Mouse (Mus musculus) heart, embryonic 14.5 days (tissue): ENCODE measurements around the gene Lrrc51. TPM values are rescaled to one million over a fixed set of nuclear protein-coding genes. Genes with fewer than 3 reads are reported as not detected.
A peak's percentile ranks its signal among the peaks of the same experiment; 100 is the strongest.

Experiments used
- ATAC-seq: fragments of 200-750 bp; cut with Nextera tagmentation; 2 replicates; pipeline ENCODE4 v1.8.0; 2017; ENCODE audit warnings: low read depth, moderate TSS enrichment; ENCODE audit not compliant: insufficient number of reproducible peaks, insufficient read depth, low FRiP score
- H3K27ac ChIP-seq, 2 experiments: fragments of 200-500 bp in 1 of 2; fragments of 300-500 bp in 1 of 2; sonication (generic) in 1 of 2; replicated peaks in 1 of 2; 2 replicates each; pipeline ENCODE4 v1.5.1; 2012 to 2014; ENCODE audit warnings: low read depth in 2 of 2, low read length in 2 of 2, control low read depth in 1 of 2, mild to moderate bottlenecking in 1 of 2, mixed read lengths in 1 of 2; ENCODE audit not compliant: control insufficient read depth in 1 of 2, insufficient read depth in 1 of 2
- H3K27me3 ChIP-seq: fragments of 300-500 bp; sonication (generic); 2 replicates; pipeline ENCODE4 v1.6.1; 2014; ENCODE audit warnings: mild to moderate bottlenecking, low read length, control low read depth; ENCODE audit not compliant: control insufficient read depth, insufficient read depth
- H3K36me3 ChIP-seq: fragments of 300-500 bp; sonication (generic); 2 replicates; pipeline ENCODE4 v1.6.1; 2014; ENCODE audit warnings: mild to moderate bottlenecking, control low read depth, low read length, mixed read lengths; ENCODE audit not compliant: control insufficient read depth, insufficient read depth
- H3K4me1 ChIP-seq, 2 experiments: fragments of 200-500 bp in 1 of 2; fragments of 300-500 bp in 1 of 2; sonication (generic) in 1 of 2; 2 replicates each; pipeline ENCODE4 v1.6.1; 2012 to 2014; ENCODE audit warnings: low read length in 2 of 2, control low read depth in 1 of 2, mixed read lengths in 1 of 2; ENCODE audit not compliant: control insufficient read depth in 2 of 2, insufficient read depth in 2 of 2
- H3K4me2 ChIP-seq: fragments of 300-500 bp; sonication (generic); 2 replicates; pipeline ENCODE4 v1.6.1; 2014; ENCODE audit warnings: mild to moderate bottlenecking, low read length
- H3K4me3 ChIP-seq, 2 experiments: fragments of 200-500 bp in 1 of 2; fragments of 300-500 bp in 1 of 2; sonication (generic) in 1 of 2; 2 replicates each; pipeline ENCODE4 v1.5.1; 2012 to 2014; ENCODE audit warnings: low read length in 2 of 2, mild to moderate bottlenecking in 2 of 2, control low read depth in 1 of 2, low read depth in 1 of 2, moderate library complexity in 1 of 2; ENCODE audit not compliant: control insufficient read depth in 1 of 2, insufficient read depth in 1 of 2
- H3K9ac ChIP-seq: fragments of 300-500 bp; sonication (generic); 2 replicates; pipeline ENCODE4 v1.6.1; 2014; ENCODE audit warnings: mild to moderate bottlenecking, low read length
- H3K9me3 ChIP-seq: fragments of 300-500 bp; sonication (generic); 2 replicates; pipeline ENCODE4 v1.6.1; 2016; ENCODE audit warnings: low read length, control low read depth; ENCODE audit not compliant: control insufficient read depth
- WGBS: fragments of 180-500 bp; shearing (Covaris S2); extraction: QIAGEN DNeasy Blood & Tissue Kit; methylation state at CpG from one replicate; pipeline ENCODE4 v1.1.7; 2014; 5-methylcytosine and 5-hydroxymethylcytosine counted together
- polyA plus RNA-seq: library from polyadenylated mRNA; unstranded; fragments of >200 nt; fragmentation: Nextera tagmentation; extraction: Ambion mirVana; gene quantifications from 2 replicates; pipeline ENCODE4 v1.2.1, GENCODE M21; 2014

Lrrc51 gene
- polyA plus RNA-seq, 1 experiment from 2014 or later, result 3.9 TPM

DNA sequence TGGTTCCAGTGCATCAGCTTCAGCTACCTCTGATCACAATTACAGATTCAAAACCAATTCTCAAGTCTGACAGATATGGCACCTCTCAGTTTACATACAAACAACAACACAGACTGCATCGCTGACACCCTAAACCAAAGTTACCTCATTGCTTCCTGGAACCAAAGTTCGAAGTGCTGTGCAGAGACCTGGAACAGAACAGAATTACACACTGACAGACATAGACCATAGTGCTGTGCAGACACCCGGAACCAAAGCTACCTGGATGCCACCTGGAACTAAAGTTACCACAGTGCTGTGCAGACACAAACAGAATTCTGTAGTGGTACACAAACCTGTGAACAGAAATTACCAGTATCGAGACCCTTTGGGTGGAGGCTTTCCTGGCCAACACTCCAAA is 6.1 kb upstream of the Lrrc51 start:
- H3K9ac ChIP-seq, result no peak overlapping the region
- H3K27me3 ChIP-seq, result no peaks in the 10 kb centered on the region
- H3K9me3 ChIP-seq, result no peaks in the 10 kb centered on the region
- no peak overlapping the region for H3K4me2 ChIP-seq
- H3K36me3 ChIP-seq, result 0 out of 2 replicates have a peak, but pooled peaks cover 5% of the 10 kb centered on the region
- peaks cover 2 to 8% of the 10 kb centered on the region in 2 experiments; a peak in 2 of 4 replicates for H3K4me1 ChIP-seq
- ATAC-seq, result no peak
- H3K4me3 ChIP-seq, result no peak overlapping the region
- H3K27ac ChIP-seq, result no peak overlapping the region
- WGBS, result 92% methylated on average over 4 of the region's 4 CpGs

DNA sequence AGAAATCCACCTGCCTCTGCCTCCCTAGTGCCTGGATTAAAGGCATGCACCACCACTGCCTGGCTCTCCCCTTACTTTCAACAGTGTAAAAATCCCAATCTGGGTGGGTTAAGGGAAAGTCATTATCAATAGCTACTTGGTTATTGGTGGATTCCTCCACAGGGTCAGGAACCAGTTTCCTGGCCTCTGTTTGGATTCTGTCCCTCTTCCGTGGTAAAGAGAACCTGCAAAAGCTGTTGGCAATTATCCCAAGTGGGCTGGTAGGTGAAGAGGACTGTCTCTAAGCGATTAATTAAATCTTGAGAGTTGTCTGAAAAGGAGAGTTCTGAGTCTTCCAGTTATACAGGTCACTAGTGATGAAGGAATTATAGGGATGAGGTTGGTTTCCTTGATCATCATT is 4.7 kb upstream of the Lrrc51 start:
- Histone ChIP-seq H3K36me3 (0 out of 2 replicates have a peak, but pooled peaks cover 5% of the 10 kb centered on the region), H3K4me2 (no peak overlapping the region), H3K27ac (no peak overlapping the region), H3K4me1 (peaks cover 2 to 12% of the 10 kb centered on the region in 2 experiments; a peak in 2 of 4 replicates), H3K9ac (no peak overlapping the region), H3K4me3 (no peak overlapping the region), H3K9me3 (no peaks in the 10 kb centered on the region), H3K27me3 (no peaks in the 10 kb centered on the region)
- WGBS, result 81% methylated on average over 2 of the region's 2 CpGs
- no peak for ATAC-seq

DNA sequence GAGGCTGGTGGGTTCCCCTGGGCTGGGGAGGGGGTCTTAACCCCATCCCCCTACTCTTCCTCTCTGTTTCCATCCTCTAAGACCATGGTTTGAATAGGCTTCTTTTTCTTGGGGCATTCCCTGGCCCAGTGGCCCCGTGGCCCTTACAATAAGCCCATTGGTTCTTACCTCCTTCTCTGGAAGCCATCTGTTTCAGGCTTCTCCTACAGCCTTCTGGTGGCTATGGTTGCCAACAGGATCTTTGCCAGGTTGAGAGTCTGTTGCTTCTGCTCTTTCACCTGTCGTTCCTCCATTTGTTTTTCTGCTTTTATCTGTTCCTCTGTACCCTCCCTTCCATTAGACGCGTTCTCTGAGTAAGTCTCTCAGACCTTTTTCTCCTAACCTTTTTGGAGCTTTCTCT is 3.9 kb upstream of the Lrrc51 start:
- 94% methylated on average over 4 of the region's 4 CpGs for WGBS

GRCm38 (mm10) chr7:101936996-101937395 is 3.3 kb upstream of the Lrrc51 start:
- Histone ChIP-seq H3K9me3 (no peaks in the 10 kb centered on the region), H3K27ac (no peak overlapping the region), H3K9ac (no peak overlapping the region), H3K4me3 (no peak overlapping the region), H3K27me3 (no peaks in the 10 kb centered on the region), H3K4me1 (peaks cover 2 to 12% of the 10 kb centered on the region in 2 experiments; a peak in 2 of 4 replicates), H3K4me2 (no peak overlapping the region), H3K36me3 (0 out of 2 replicates have a peak, but pooled peaks cover 5% of the 10 kb centered on the region)
- no peak for ATAC-seq
- 92% methylated on average over 4 of the region's 4 CpGs for WGBS

More for the DNA sequence above, 3.9 kb upstream of the Lrrc51 start:
- Histone ChIP-seq H3K9ac (no peak overlapping the region), H3K27me3 (no peaks in the 10 kb centered on the region), H3K36me3 (0 out of 2 replicates have a peak, but pooled peaks cover 5% of the 10 kb centered on the region), H3K4me2 (no peak overlapping the region), H3K27ac (no peak overlapping the region), H3K4me3 (no peak overlapping the region), H3K4me1 (peaks cover 2 to 12% of the 10 kb centered on the region in 2 experiments; a peak in 2 of 4 replicates), H3K9me3 (no peaks in the 10 kb centered on the region)
- ATAC-seq, result no peak

- 0 out of 2 replicates have a peak, but pooled peaks cover 5% of the 10 kb centered on the region for H3K36me3 ChIP-seq
- H3K9ac ChIP-seq, result no peak overlapping the region
- WGBS, result 94% methylated on average over 4 of the region's 4 CpGs
- H3K4me3 ChIP-seq, result no peak overlapping the region
- no peaks in the 10 kb centered on the region for H3K9me3 ChIP-seq
- H3K4me1 ChIP-seq, result peaks cover 2 to 12% of the 10 kb centered on the region in 2 experiments; a peak in 2 of 4 replicates
- H3K27me3 ChIP-seq, result no peaks in the 10 kb centered on the region
- ATAC-seq, result no peak
- H3K27ac ChIP-seq, result no peak overlapping the region
- no peak overlapping the region for H3K4me2 ChIP-seq
Observed at GRCm38 (mm10) chr7:101935957-101936356, 2.3 kb upstream of the Lrrc51 start.

GRCm38 (mm10) chr7:101933300-101933699 is 395 bp downstream of the Lrrc51 start:
- Histone ChIP-seq H3K36me3 (no peaks in the 10 kb centered on the region), H3K4me1 (peaks cover 2 to 12% of the 10 kb centered on the region in 2 experiments; a peak in 2 of 4 replicates), H3K4me3 (peak overlapping the region; percentile 84), H3K9ac (peak overlapping the region; percentile 90), H3K27ac (peak overlapping the region; percentile 61 to 82), H3K4me2 (peak overlapping the region; percentile 84), H3K27me3 (no peaks in the 10 kb centered on the region), H3K9me3 (no peaks in the 10 kb centered on the region)
- 6% methylated on average over 15 of the region's 15 CpGs for WGBS
- peak; percentile 22; the same call in 1 of the 2 replicates for ATAC-seq

- Histone ChIP-seq H3K27me3 (no peaks in the 10 kb centered on the region), H3K4me3 (0 out of 4 replicates have a peak overlapping the region, but pooled peaks of 1 of the 2 experiments have one; percentile 84), H3K27ac (no peak overlapping the region), H3K4me2 (peak overlapping the region; percentile 84), H3K36me3 (no peaks in the 10 kb centered on the region), H3K9me3 (no peaks in the 10 kb centered on the region), H3K4me1 (peaks cover 2 to 12% of the 10 kb centered on the region in 2 experiments; a peak in 2 of 4 replicates), H3K9ac (0 out of 2 replicates have a peak overlapping the region, but pooled peaks have one; percentile 90)
- WGBS, result 90% methylated on average over 1 of the region's 1 CpGs
- no peak for ATAC-seq
Observed at GRCm38 (mm10) chr7:101932551-101932950, 1.1 kb downstream of the Lrrc51 start.

GRCm38 (mm10) chr7:101928093-101928492 is 5.6 kb downstream of the Lrrc51 start:
- no peaks in the 10 kb centered on the region for H3K27me3 ChIP-seq
- no peak overlapping the region for H3K4me2 ChIP-seq
- H3K4me3 ChIP-seq, result no peak overlapping the region
- H3K27ac ChIP-seq, result no peak overlapping the region
- no peak overlapping the region for H3K9ac ChIP-seq
- no peaks in the 10 kb centered on the region for H3K36me3 ChIP-seq
- H3K9me3 ChIP-seq, result no peaks in the 10 kb centered on the region
- whole genome bisulfite sequencing, result 78% methylated on average over 3 of the region's 3 CpGs
- H3K4me1 ChIP-seq, result no peaks in the 10 kb centered on the region
- no peak for ATAC-seq
